Mouse (Mus musculus) megakaryocyte, embryonic 14.5 days (primary cell): ENCODE measurements at regions not wholly inside any gene's neighbourhood (a gene's known extent, or its start where the extent isn't known, plus 50 kb on each side); places are given as distances from the start of the nearest gene placed in this dataset.

Experiments
- FLI1 ChIP-seq: IDR thresholded peaks from 2 replicates; pipeline ENCODE4 v1.6.1; 2012; ENCODE audit warnings: low read length, inconsistent platforms, mixed read lengths
- GATA1 ChIP-seq: IDR thresholded peaks from 3 replicates; pipeline ENCODE4 v1.6.1; 2012; ENCODE audit warnings: mixed read lengths, low read length, inconsistent platforms, borderline replicate concordance

- no peak for TF ChIP-seq GATA1
- TF ChIP-seq FLI1, result no peak
These were observed 165.7 kb downstream of the Bcl11b start for GRCm38 (mm10) chr12:107837741-107838140.
